14 mouse cellular contexts compared by ENCODE assay signal in the genomic region with DNA sequence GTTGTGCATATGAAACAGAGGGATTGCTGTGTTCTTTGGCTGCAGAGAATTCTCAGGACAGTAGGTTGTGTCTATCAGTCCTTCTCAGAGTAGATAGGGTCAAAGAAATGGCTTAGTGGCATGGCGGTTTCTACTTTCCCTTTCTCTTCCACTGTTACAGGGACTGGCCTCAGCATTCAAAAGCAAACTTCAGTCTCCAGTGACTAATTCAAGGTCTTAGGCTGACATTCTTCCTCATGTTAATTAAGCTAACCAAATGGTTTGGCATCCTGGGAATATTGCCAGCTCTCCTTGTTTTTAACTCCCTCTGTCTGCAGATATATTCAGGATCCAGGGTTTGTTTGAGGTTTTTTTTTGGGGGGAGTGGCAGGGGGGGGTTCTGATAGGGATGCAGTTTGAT.
DNase-seq lines count a peak whose midpoint lies in the region; ATAC-seq lines count a peak whose summit lies in the region.
"Had no signal": no experiment of that assay in that cellular context is flagged by ENCODE, and none has a peak within 500 bp of the region (broad histone marks: within the 10 kb centered on the region; RNA-seq: fewer than 3 reads in every experiment).

No protein-coding gene starts in this region.

- H3K4me1 ChIP-seq in hindbrain, embryonic 16.5 days (ENCODE audit: control insufficient read depth, insufficient read depth, low read depth, low read length): no peaks in the 10 kb centered on the region
- H3K4me1 ChIP-seq in hindbrain, embryonic 13.5 days (replicated peaks): no peaks in the 10 kb centered on the region
- no peaks in the 10 kb centered on the region; the same call in 1 of the 2 replicates for H3K4me1 ChIP-seq in midbrain, embryonic 14.5 days (ENCODE audit: control insufficient read depth, insufficient read depth, low read length)
- H3K4me1 ChIP-seq in midbrain, embryonic 11.5 days (ENCODE audit: control insufficient read depth, insufficient read depth, low read length): no peaks in the 10 kb centered on the region
- H3K4me1 ChIP-seq in forebrain, embryonic 16.5 days (replicated peaks; ENCODE audit: control insufficient read depth, insufficient read depth, low read length): peaks cover 5% of the 10 kb centered on the region; the same call in 1 of the 2 replicates
- H3K4me1 ChIP-seq: limb, embryonic 12.5 days had no signal

- H3K9ac ChIP-seq in hindbrain, embryonic 16.5 days (ENCODE audit: low read depth, low read length): no peak overlapping the region
- no peak overlapping the region for H3K9ac ChIP-seq in hindbrain, embryonic 13.5 days
- H3K9ac ChIP-seq in midbrain, embryonic 14.5 days (replicated peaks; ENCODE audit: low read length): no peak overlapping the region
- no peak overlapping the region for H3K9ac ChIP-seq in midbrain, embryonic 11.5 days (ENCODE audit: low read length)
- H3K9ac ChIP-seq in forebrain, embryonic 16.5 days (replicated peaks; ENCODE audit: low read depth, low read length): no peak overlapping the region
- H3K9ac ChIP-seq: limb, embryonic 12.5 days had no signal

- H3K4me2 ChIP-seq in hindbrain, embryonic 16.5 days (ENCODE audit: low read length): no peak overlapping the region
- no peak overlapping the region for H3K4me2 ChIP-seq in hindbrain, embryonic 13.5 days
- no peak overlapping the region for H3K4me2 ChIP-seq in midbrain, embryonic 14.5 days (ENCODE audit: low read length)
- H3K4me2 ChIP-seq in midbrain, embryonic 11.5 days: no peak overlapping the region
- no peak overlapping the region for H3K4me2 ChIP-seq in forebrain, embryonic 16.5 days (ENCODE audit: low read length)
- H3K4me2 ChIP-seq: limb, embryonic 12.5 days had no signal

- peak; percentile 78 for DNase-seq in midbrain, embryonic 14.5 days
- DNase-seq in midbrain, embryonic 11.5 days (ENCODE audit: low spot score, missing footprints): no peak
- DNase-seq in ZHBTc4 (ENCODE audit: low read depth, low spot score): peak; percentile 5
- DNase-seq: heart, postnatal 14 days; layer of hippocampus, postnatal 36 days; lung, adult 18-20 months; thymus, adult 2 months had no signal

- no peak overlapping the region for H3K4me3 ChIP-seq in hindbrain, embryonic 16.5 days (ENCODE audit: low read length)
- no peak overlapping the region for H3K4me3 ChIP-seq in hindbrain, embryonic 13.5 days
- no peak overlapping the region for H3K4me3 ChIP-seq in midbrain, embryonic 14.5 days (replicated peaks; ENCODE audit: low read depth, low read length)
- no peak overlapping the region for H3K4me3 ChIP-seq in midbrain, embryonic 11.5 days (ENCODE audit: low read depth, low read length)
- no peak overlapping the region for H3K4me3 ChIP-seq in forebrain, embryonic 16.5 days (replicated peaks; ENCODE audit: low read length)
- H3K4me3 ChIP-seq: limb, embryonic 12.5 days had no signal

- no peaks in the 10 kb centered on the region for H3K9me3 ChIP-seq in hindbrain, embryonic 16.5 days (ENCODE audit: control insufficient read depth, low read length)
- no peaks in the 10 kb centered on the region for H3K9me3 ChIP-seq in hindbrain, embryonic 13.5 days
- no peaks in the 10 kb centered on the region for H3K9me3 ChIP-seq in midbrain, embryonic 14.5 days (ENCODE audit: control insufficient read depth, low read length)
- no peaks in the 10 kb centered on the region for H3K9me3 ChIP-seq in midbrain, embryonic 11.5 days (ENCODE audit: control insufficient read depth, low read length)
- H3K9me3 ChIP-seq in forebrain, embryonic 16.5 days (ENCODE audit: control insufficient read depth, low read length): no peaks in the 10 kb centered on the region
- H3K9me3 ChIP-seq: limb, embryonic 12.5 days had no signal

- WGBS in hindbrain, embryonic 16.5 days: 29% methylated on average over 1 of the region's 1 CpGs
- WGBS in hindbrain, embryonic 13.5 days: 39% methylated on average over 1 of the region's 1 CpGs
- WGBS in midbrain, embryonic 14.5 days: 42% methylated on average over 1 of the region's 1 CpGs
- WGBS in midbrain, embryonic 11.5 days: 64% methylated on average over 1 of the region's 1 CpGs
- WGBS in forebrain, embryonic 16.5 days: 12% methylated on average over 1 of the region's 1 CpGs

- H3K36me3 ChIP-seq in hindbrain, embryonic 16.5 days (ENCODE audit: control insufficient read depth, insufficient read depth, low read length): no peaks in the 10 kb centered on the region
- no peaks in the 10 kb centered on the region for H3K36me3 ChIP-seq in hindbrain, embryonic 13.5 days
- no peaks in the 10 kb centered on the region for H3K36me3 ChIP-seq in midbrain, embryonic 14.5 days (ENCODE audit: control insufficient read depth, insufficient read depth, low read length)
- no peaks in the 10 kb centered on the region for H3K36me3 ChIP-seq in midbrain, embryonic 11.5 days (ENCODE audit: control insufficient read depth, insufficient read depth, low read length)
- H3K36me3 ChIP-seq in forebrain, embryonic 16.5 days (ENCODE audit: control insufficient read depth, insufficient read depth): no peaks in the 10 kb centered on the region
- H3K36me3 ChIP-seq: limb, embryonic 12.5 days had no signal

- H3K27ac ChIP-seq in hindbrain, embryonic 16.5 days (ENCODE audit: low read depth, low read length): no peak overlapping the region
- no peak overlapping the region for H3K27ac ChIP-seq in hindbrain, embryonic 13.5 days
- no peak overlapping the region for H3K27ac ChIP-seq in midbrain, embryonic 14.5 days (replicated peaks; ENCODE audit: low read depth, low read length)
- H3K27ac ChIP-seq in midbrain, embryonic 11.5 days (ENCODE audit: low read depth, low read length): no peak overlapping the region
- H3K27ac ChIP-seq in forebrain, embryonic 16.5 days (ENCODE audit: low read length): no peak overlapping the region; the same call in 1 of the 2 replicates
- H3K27ac ChIP-seq: limb, embryonic 12.5 days had no signal

- H3K27me3 ChIP-seq in hindbrain, embryonic 16.5 days (replicated peaks; ENCODE audit: control insufficient read depth, insufficient read depth, low read length): no peaks in the 10 kb centered on the region
- no peaks in the 10 kb centered on the region for H3K27me3 ChIP-seq in hindbrain, embryonic 13.5 days
- no peaks in the 10 kb centered on the region for H3K27me3 ChIP-seq in midbrain, embryonic 14.5 days (ENCODE audit: control insufficient read depth, insufficient read depth, low read length)
- H3K27me3 ChIP-seq in midbrain, embryonic 11.5 days (ENCODE audit: control insufficient read depth, insufficient read depth, low read length): no peaks in the 10 kb centered on the region
- H3K27me3 ChIP-seq in forebrain, embryonic 16.5 days (replicated peaks; ENCODE audit: control insufficient read depth, insufficient read depth, low read length): no peaks in the 10 kb centered on the region
- H3K27me3 ChIP-seq: limb, embryonic 12.5 days had no signal

- peak; percentile 63 for ATAC-seq in hindbrain, embryonic 16.5 days
- ATAC-seq in hindbrain, embryonic 13.5 days (ENCODE audit: low FRiP score): no peak
- ATAC-seq in midbrain, embryonic 14.5 days (ENCODE audit: low FRiP score, low TSS enrichment): no peak
- no peak for ATAC-seq in midbrain, embryonic 11.5 days (ENCODE audit: low FRiP score)
- peak; percentile 77 for ATAC-seq in forebrain, embryonic 16.5 days
- ATAC-seq in megakaryocyte-erythroid progenitor cell, adult 5-6 weeks (replicated peaks; ENCODE audit: low FRiP score, low TSS enrichment, poor library complexity, severe bottlenecking): no peak
- no peak for ATAC-seq in megakaryocyte progenitor cell, adult 5-6 weeks (replicated peaks; ENCODE audit: poor library complexity)
- ATAC-seq: intestine, postnatal 0 days had no signal

Comparison
In these comparisons a context has a peak if more than half of its experiments do, and no peak if none do; other contexts are left out.
1. ATAC-seq: peak in hindbrain, embryonic 16.5 days (single experiment) and forebrain, embryonic 16.5 days (single experiment); none in hindbrain, embryonic 13.5 days (single experiment), midbrain, embryonic 14.5 days (single experiment), midbrain, embryonic 11.5 days (single experiment), megakaryocyte-erythroid progenitor cell, adult 5-6 weeks (single experiment) and megakaryocyte progenitor cell, adult 5-6 weeks (single experiment).